Mouse (Mus musculus) Patski (cell line): ENCODE results near the gene Hsd17b1. TPM values are rescaled to one million over a fixed set of nuclear protein-coding genes. Genes with fewer than 3 reads are reported as not detected.

ENCODE experiments used
- ATAC-seq: fragments of 100-300 bp; one replicate; pipeline ENCODE4 v1.8.0; 2021
- CTCF ChIA-PET: fragments of 350-600 bp; sonication (Branson Sonifier 250); formaldehyde crosslinking; loops from one replicate; lab custom pipeline; 2022; ENCODE audit warnings: inconsistent platforms; lab: Charles Lee
- POLR2A ChIA-PET: fragments of 350-600 bp; sonication (Branson Sonifier 250); formaldehyde crosslinking; loops from one replicate; lab custom pipeline; 2022; ENCODE audit warnings: antibody characterized with exemption, inconsistent platforms; lab: Charles Lee
- DNase-seq: peaks from one replicate; pipeline ENCODE4 v3.0.0-alpha.2; 2011; ENCODE audit warnings: low read depth, low spot score
- H3K27me3 ChIP-seq: fragments of 371-371 bp; one replicate; pipeline ENCODE4 v1.5.1; 2021
- CTCF ChIP-seq: fragments of 100-300 bp; IDR thresholded peaks from one replicate; pipeline ENCODE4 v1.5.1; 2021
- in situ Hi-C: fragments of 300-500 bp; cut with MboI; formaldehyde crosslinking; loops from 3 replicates; pipeline ENCODE4 v1.11.1; 2018; ENCODE audit warnings: low pct_unique_long_range_greater_than_20kb, mixed read lengths
- polyA plus RNA-seq: library from polyadenylated mRNA; unstranded; gene quantifications from one replicate; pipeline ENCODE4 v1.2.3, GENCODE M21; 2021

Hsd17b1 gene
- polyA plus RNA-seq, 1 experiment from 2014 or later = 0.83 TPM

GRCm38 (mm10) chr11:101082208-101083082 lies 4.2 kb downstream of the Hsd17b1 start, which contains the start of gene Coasy:
Gene Coasy (plus strand): TSS chr11:101082565.
- ChIA-PET POLR2A (interaction anchor here (0.5 to 3.3 kb wide), 2 partner anchors 12 to 46 kb away, joined by 4 to 13 read pairs; partner anchors contain the start of gene Naglu), CTCF (interaction anchor here (1.8 to 2.0 kb wide), 2 partner anchors 24 to 90 kb away, joined by 5 to 7 read pairs; partner anchors contain the start of gene Plekhh3)
- ATAC-seq (peak; percentile 55), DNase-seq (peak; percentile 74)
- no peaks in the 10 kb centered on the region for H3K27me3 ChIP-seq
- in situ Hi-C loops = loop anchor here (5.0 kb wide), 1 partner anchor 90 kb away; the partner anchor contains the start of genes Cntnap1 and Plekhh3
- no peak for TF ChIP-seq CTCF

- ATAC-seq (no peak), DNase-seq (no peak)
Observed at GRCm38 (mm10) chr11:101083083-101083697, 5.0 kb downstream of the Hsd17b1 start.

GRCm38 (mm10) chr11:101084246-101084645 lies 6.0 kb downstream of the Hsd17b1 start:
- ATAC-seq (no peak), DNase-seq (no peak)
- ChIA-PET CTCF (interaction anchor here (1.1 kb wide), 1 partner anchor 11 kb away, joined by 3 read pairs; the partner anchor contains the start of gene Psmc3ip), POLR2A (interaction anchor here (1.7 kb wide), 1 partner anchor 9 kb away, joined by 7 read pairs; no protein-coding TSS in a partner anchor)
- H3K27me3 ChIP-seq = no peaks in the 10 kb centered on the region
- in situ Hi-C loops = loop anchor here (5.0 kb wide), 1 partner anchor 88 kb away; the partner anchor contains the start of genes Cntnap1 and Plekhh3
- TF ChIP-seq CTCF = no peak

More at GRCm38 (mm10) chr11:101083083-101083697, 5.0 kb downstream of the Hsd17b1 start:
- no peaks in the 10 kb centered on the region for H3K27me3 ChIP-seq
- in situ Hi-C loops = loop anchor here (5.0 kb wide), 1 partner anchor 89 kb away; the partner anchor contains the start of genes Cntnap1 and Plekhh3
- no peak for TF ChIP-seq CTCF
- ChIA-PET POLR2A (interaction anchor here (0.5 to 1.7 kb wide), 4 partner anchors 10 to 100 kb away, joined by 3 to 7 read pairs (median 4); no protein-coding TSS in a partner anchor), CTCF (interaction anchor here (1.1 to 2.0 kb wide), 2 partner anchors 12 to 25 kb away, joined by 3 to 5 read pairs; partner anchors contain the start of gene Psmc3ip)

GRCm38 (mm10) chr11:101084811-101085210 lies 6.6 kb downstream of the Hsd17b1 start:
- no peak for DNase-seq
- H3K27me3 ChIP-seq = no peaks in the 10 kb centered on the region
- in situ Hi-C loops = loop anchor here (5.0 kb wide), 1 partner anchor 87 kb away; the partner anchor contains the start of genes Cntnap1 and Plekhh3
- TF ChIP-seq CTCF = no peak
- ChIA-PET POLR2A (interaction anchor here (0.8 to 1.7 kb wide), 3 partner anchors 9 to 11 kb away, joined by 4 to 7 read pairs (median 4); partner anchors contain the start of gene Psmc3ip), CTCF (interaction anchor here (1.6 kb wide), 1 partner anchor 11 kb away, joined by 3 read pairs; the partner anchor contains the start of gene Psmc3ip)
- ATAC-seq = no peak

- TF ChIP-seq CTCF = no peak
- DNase-seq (no peak), ATAC-seq (no peak)
- in situ Hi-C loops = no loop called here
- CTCF ChIA-PET = interaction anchor here (1.2 to 1.6 kb wide), 3 partner anchors 10 to 17 kb away, joined by 3 to 5 read pairs (median 4); partner anchors contain the start of gene Psmc3ip
- no peaks in the 10 kb centered on the region for H3K27me3 ChIP-seq
- POLR2A ChIA-PET = interaction anchor here (0.8 to 1.7 kb wide), 3 partner anchors 8 to 34 kb away, joined by 4 read pairs; partner anchors contain the start of genes Psmc3ip, Retreg3 and Tubg1
Observed at GRCm38 (mm10) chr11:101085617-101086322, 7.6 kb downstream of the Hsd17b1 start.

GRCm38 (mm10) chr11:101086323-101086674 lies 8.1 kb downstream of the Hsd17b1 start:
- no peak for TF ChIP-seq CTCF
- ATAC-seq (no peak), DNase-seq (no peak)
- in situ Hi-C loops = no loop called here
- no peaks in the 10 kb centered on the region for H3K27me3 ChIP-seq
- ChIA-PET CTCF (interaction anchor here (1.2 to 1.7 kb wide), 3 partner anchors 9 to 91 kb away, joined by 3 to 5 read pairs (median 4); partner anchors contain the start of gene Psmc3ip), POLR2A (interaction anchor here (1.6 to 1.7 kb wide), 2 partner anchors 9 to 33 kb away, joined by 4 read pairs; partner anchors contain the start of genes Psmc3ip, Retreg3 and Tubg1)

- TF ChIP-seq CTCF = no peak
- POLR2A ChIA-PET = interaction anchor here (0.6 to 1.6 kb wide), 5 partner anchors 24 to 172 kb away, joined by 3 to 5 read pairs (median 4); partner anchors contain the start of genes Retreg3 and Tubg1
- peak; percentile 68 for DNase-seq
- ATAC-seq = peak; percentile 44
- CTCF ChIA-PET = interaction anchor here (0.8 to 1.7 kb wide), 4 partner anchors 8 to 90 kb away, joined by 3 to 5 read pairs (median 4); partner anchors contain the start of genes Plekhh3 and Psmc3ip
- no peaks in the 10 kb centered on the region for H3K27me3 ChIP-seq
- in situ Hi-C loops = no loop called here
Observed at GRCm38 (mm10) chr11:101086756-101087681, 8.8 kb downstream of the Hsd17b1 start, which contains the start of gene Mlx. Gene Mlx (plus strand): TSS chr11:101087277.

GRCm38 (mm10) chr11:101087682-101088055 lies 9.5 kb downstream of the Hsd17b1 start:
- in situ Hi-C loops = no loop called here
- CTCF ChIA-PET = interaction anchor here (0.8 to 1.7 kb wide), 3 partner anchors 8 to 90 kb away, joined by 3 to 5 read pairs (median 3); partner anchors contain the start of genes Plekhh3 and Psmc3ip
- POLR2A ChIA-PET = interaction anchor here (0.6 to 1.6 kb wide), 5 partner anchors 23 to 172 kb away, joined by 3 to 5 read pairs (median 4); partner anchors contain the start of genes Retreg3 and Tubg1
- no peak for ATAC-seq
- no peak for TF ChIP-seq CTCF
- no peak for DNase-seq
- H3K27me3 ChIP-seq = no peaks in the 10 kb centered on the region
